Mouse (Mus musculus) heart, embryonic 14.5 days (tissue): ENCODE data around the gene Cd2ap. TPM values are rescaled to one million over a fixed set of nuclear protein-coding genes. Genes with fewer than 3 reads are reported as not detected.
A peak's percentile ranks its signal among the peaks of the same experiment; 100 is the strongest.

Experiments
- ATAC-seq: fragments of 200-750 bp; cut with Nextera tagmentation; 2 replicates; pipeline ENCODE4 v1.8.0; 2017; ENCODE audit warnings: low read depth, moderate TSS enrichment; ENCODE audit not compliant: insufficient number of reproducible peaks, insufficient read depth, low FRiP score
- H3K27ac ChIP-seq, 2 experiments: fragments of 200-500 bp in 1 of 2; fragments of 300-500 bp in 1 of 2; sonication (generic) in 1 of 2; replicated peaks in 1 of 2; 2 replicates each; pipeline ENCODE4 v1.5.1; 2012 to 2014; ENCODE audit warnings: low read depth in 2 of 2, low read length in 2 of 2, control low read depth in 1 of 2, mild to moderate bottlenecking in 1 of 2, mixed read lengths in 1 of 2; ENCODE audit not compliant: control insufficient read depth in 1 of 2, insufficient read depth in 1 of 2
- H3K27me3 ChIP-seq: fragments of 300-500 bp; sonication (generic); 2 replicates; pipeline ENCODE4 v1.6.1; 2014; ENCODE audit warnings: mild to moderate bottlenecking, low read length, control low read depth; ENCODE audit not compliant: control insufficient read depth, insufficient read depth
- H3K36me3 ChIP-seq: fragments of 300-500 bp; sonication (generic); 2 replicates; pipeline ENCODE4 v1.6.1; 2014; ENCODE audit warnings: mild to moderate bottlenecking, control low read depth, low read length, mixed read lengths; ENCODE audit not compliant: control insufficient read depth, insufficient read depth
- H3K4me1 ChIP-seq, 2 experiments: fragments of 200-500 bp in 1 of 2; fragments of 300-500 bp in 1 of 2; sonication (generic) in 1 of 2; 2 replicates each; pipeline ENCODE4 v1.6.1; 2012 to 2014; ENCODE audit warnings: low read length in 2 of 2, control low read depth in 1 of 2, mixed read lengths in 1 of 2; ENCODE audit not compliant: control insufficient read depth in 2 of 2, insufficient read depth in 2 of 2
- H3K4me2 ChIP-seq: fragments of 300-500 bp; sonication (generic); 2 replicates; pipeline ENCODE4 v1.6.1; 2014; ENCODE audit warnings: mild to moderate bottlenecking, low read length
- H3K4me3 ChIP-seq, 2 experiments: fragments of 200-500 bp in 1 of 2; fragments of 300-500 bp in 1 of 2; sonication (generic) in 1 of 2; 2 replicates each; pipeline ENCODE4 v1.5.1; 2012 to 2014; ENCODE audit warnings: low read length in 2 of 2, mild to moderate bottlenecking in 2 of 2, control low read depth in 1 of 2, low read depth in 1 of 2, moderate library complexity in 1 of 2; ENCODE audit not compliant: control insufficient read depth in 1 of 2, insufficient read depth in 1 of 2
- H3K9ac ChIP-seq: fragments of 300-500 bp; sonication (generic); 2 replicates; pipeline ENCODE4 v1.6.1; 2014; ENCODE audit warnings: mild to moderate bottlenecking, low read length
- H3K9me3 ChIP-seq: fragments of 300-500 bp; sonication (generic); 2 replicates; pipeline ENCODE4 v1.6.1; 2016; ENCODE audit warnings: low read length, control low read depth; ENCODE audit not compliant: control insufficient read depth
- WGBS: fragments of 180-500 bp; shearing (Covaris S2); extraction: QIAGEN DNeasy Blood & Tissue Kit; methylation state at CpG from one replicate; pipeline ENCODE4 v1.1.7; 2014; 5-methylcytosine and 5-hydroxymethylcytosine counted together
- polyA plus RNA-seq: library from polyadenylated mRNA; unstranded; fragments of >200 nt; fragmentation: Nextera tagmentation; extraction: Ambion mirVana; gene quantifications from 2 replicates; pipeline ENCODE4 v1.2.1, GENCODE M21; 2014

Gene Cd2ap
- 24.2 and 26.1 TPM in 2 replicates for polyA plus RNA-seq

DNA sequence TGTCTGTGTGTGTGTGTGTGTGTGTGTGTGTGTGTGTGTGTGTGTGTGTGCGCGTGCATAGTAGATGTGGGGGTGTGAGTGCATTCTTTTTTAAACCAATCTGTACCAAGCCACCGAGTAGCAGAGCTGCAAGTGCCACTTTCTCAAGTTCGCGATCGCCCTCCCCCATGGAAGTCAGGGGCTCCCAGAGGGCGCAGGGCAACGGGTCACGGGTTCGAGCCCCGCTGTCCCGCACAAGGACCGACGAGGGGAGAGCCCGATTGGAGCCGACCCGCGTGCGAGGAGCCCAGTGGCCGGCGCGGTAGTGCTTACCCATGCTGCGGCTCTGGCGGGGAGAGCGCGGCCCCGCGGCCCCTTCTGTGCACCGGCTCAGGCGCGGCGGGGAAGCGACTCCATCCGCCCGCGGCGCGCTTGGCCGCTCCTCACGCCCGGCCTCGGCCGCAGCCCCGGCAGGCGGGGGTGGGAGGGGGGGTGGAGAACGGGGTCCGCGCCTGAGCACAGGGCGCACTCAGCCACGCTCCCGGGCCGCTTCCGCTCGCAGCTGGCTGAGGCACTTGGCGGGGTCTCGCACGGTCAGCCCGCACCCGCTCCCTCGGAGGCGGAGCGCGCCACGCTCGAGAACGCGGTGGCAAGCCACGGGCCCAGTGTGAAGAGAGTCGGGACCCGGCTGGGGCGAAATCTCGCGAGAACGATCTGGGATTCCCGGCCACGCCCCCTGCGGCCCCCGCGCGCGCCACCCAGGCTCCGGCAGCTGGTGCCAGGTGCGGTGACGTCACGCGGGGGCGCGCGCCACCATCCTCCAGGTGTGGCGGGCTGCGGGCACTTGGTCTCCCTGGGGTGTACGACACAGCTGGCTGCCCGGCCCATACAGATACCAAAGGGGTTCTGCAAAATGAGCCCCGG, at the start of gene Cd2ap:
Cd2ap (minus strand) TSS at position 665 of the 903 bp plus-strand sequence.
- Histone ChIP-seq H3K4me3 (peak within 1 kb of the TSS; percentile 68 to 73), H3K27ac (peak within 1 kb of the TSS; percentile 72 to 91)

DNA sequence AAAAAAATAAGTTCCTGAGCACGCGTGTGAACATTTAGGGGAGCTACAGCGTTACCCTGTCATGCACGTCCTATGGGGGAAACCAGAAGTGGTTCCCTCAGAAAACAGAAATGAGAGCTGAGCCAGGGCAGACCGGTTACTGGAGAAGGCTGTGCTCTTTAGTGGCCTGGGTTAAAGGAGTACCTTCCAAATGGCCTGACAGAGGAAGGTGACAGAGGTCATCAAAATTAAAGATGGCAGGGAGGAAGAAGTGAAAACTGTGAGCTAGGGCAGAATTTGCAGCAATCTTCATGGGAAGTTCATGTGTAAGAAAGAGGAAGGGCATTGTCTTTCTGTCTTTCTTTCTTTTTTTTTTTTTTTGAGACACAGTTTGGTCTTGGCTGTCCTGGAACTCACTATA, 48.3 kb upstream of the Cd2ap start:
- WGBS, result 85% methylated on average over 5 of the region's 5 CpGs
- no peak overlapping the region for H3K4me3 ChIP-seq

More for the DNA sequence above, at the start of gene Cd2ap:
- Histone ChIP-seq H3K4me2 (peak within 1 kb of the TSS; percentile 82), H3K9ac (peak within 1 kb of the TSS; percentile 92), H3K9me3 (no peaks in the 10 kb centered on the region), H3K36me3 (no peaks in the 10 kb centered on the region), H3K4me1 (peaks cover 2 to 22% of the 10 kb centered on the region in 2 experiments; a peak in 3 of 4 replicates), H3K27me3 (no peaks in the 10 kb centered on the region)
- ATAC-seq, result peak; percentile 90
- WGBS, result under 1% methylated on average over 90 of the region's 94 CpGs

GRCm38 (mm10) chr17:42918810-42919209, 42.3 kb upstream of the Cd2ap start:
- no peak overlapping the region for H3K9ac ChIP-seq
- no peak overlapping the region for H3K27ac ChIP-seq
- no peaks in the 10 kb centered on the region for H3K36me3 ChIP-seq
- ATAC-seq, result no peak
- H3K4me1 ChIP-seq, result no peaks in the 10 kb centered on the region
- H3K4me2 ChIP-seq, result no peak overlapping the region
- WGBS, result 47% methylated on average over 9 of the region's 9 CpGs
- no peaks in the 10 kb centered on the region for H3K27me3 ChIP-seq
- H3K4me3 ChIP-seq, result no peak overlapping the region
- H3K9me3 ChIP-seq, result no peaks in the 10 kb centered on the region

More for the DNA sequence above, 48.3 kb upstream of the Cd2ap start:
- Histone ChIP-seq H3K36me3 (no peaks in the 10 kb centered on the region), H3K9me3 (no peaks in the 10 kb centered on the region), H3K27ac (no peak overlapping the region), H3K4me1 (peaks cover 7 to 14% of the 10 kb centered on the region in 2 experiments), H3K27me3 (no peaks in the 10 kb centered on the region), H3K4me2 (no peak overlapping the region), H3K9ac (no peak overlapping the region)
- ATAC-seq, result no peak

GRCm38 (mm10) chr17:42914726-42915125, 38.3 kb upstream of the Cd2ap start:
- Histone ChIP-seq H3K4me1 (no peaks in the 10 kb centered on the region), H3K9ac (no peak overlapping the region), H3K4me3 (no peak overlapping the region), H3K4me2 (no peak overlapping the region), H3K27ac (no peak overlapping the region), H3K9me3 (no peaks in the 10 kb centered on the region), H3K27me3 (no peaks in the 10 kb centered on the region), H3K36me3 (no peaks in the 10 kb centered on the region)
- WGBS, result 81% methylated on average over 7 of the region's 7 CpGs
- ATAC-seq, result no peak

- H3K9ac ChIP-seq, result no peak overlapping the region
- H3K4me3 ChIP-seq, result no peak overlapping the region
- no peak for ATAC-seq
- H3K4me1 ChIP-seq, result no peaks in the 10 kb centered on the region
- no peaks in the 10 kb centered on the region for H3K27me3 ChIP-seq
- no peak overlapping the region for H3K4me2 ChIP-seq
- no peaks in the 10 kb centered on the region for H3K36me3 ChIP-seq
- 60% methylated on average over 6 of the region's 6 CpGs for WGBS
- H3K27ac ChIP-seq, result no peak overlapping the region
- no peaks in the 10 kb centered on the region for H3K9me3 ChIP-seq
These were observed 35.7 kb upstream of the Cd2ap start for GRCm38 (mm10) chr17:42912193-42912592.

DNA sequence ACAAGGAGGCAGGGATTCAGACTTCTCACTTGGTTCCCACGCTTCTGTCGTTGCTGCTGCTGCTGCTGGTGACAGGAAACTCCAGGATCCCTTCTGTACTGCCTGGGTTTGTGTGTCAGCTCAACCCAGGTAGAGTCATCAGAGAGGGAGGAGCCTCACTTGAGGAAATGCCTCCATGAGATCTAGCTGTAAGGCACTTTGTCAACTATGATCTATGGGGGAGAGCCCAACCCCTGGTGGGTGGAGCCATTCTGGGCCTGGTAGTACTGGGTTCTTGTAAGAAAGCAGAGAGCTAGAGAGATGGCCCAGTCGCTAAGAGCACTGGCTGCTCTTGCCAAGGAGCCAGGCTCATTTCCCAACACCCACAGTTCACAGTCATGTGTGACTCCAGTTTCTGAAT, 34.0 kb upstream of the Cd2ap start:
- no peak overlapping the region for H3K9ac ChIP-seq
- H3K36me3 ChIP-seq, result no peaks in the 10 kb centered on the region
- H3K4me3 ChIP-seq, result no peak overlapping the region
- no peak overlapping the region for H3K4me2 ChIP-seq
- no peaks in the 10 kb centered on the region for H3K9me3 ChIP-seq
- no peak for ATAC-seq
- H3K27me3 ChIP-seq, result no peaks in the 10 kb centered on the region
- H3K27ac ChIP-seq, result no peak overlapping the region
- 61% methylated on average over 3 of the region's 3 CpGs for WGBS
- no peaks in the 10 kb centered on the region for H3K4me1 ChIP-seq

DNA sequence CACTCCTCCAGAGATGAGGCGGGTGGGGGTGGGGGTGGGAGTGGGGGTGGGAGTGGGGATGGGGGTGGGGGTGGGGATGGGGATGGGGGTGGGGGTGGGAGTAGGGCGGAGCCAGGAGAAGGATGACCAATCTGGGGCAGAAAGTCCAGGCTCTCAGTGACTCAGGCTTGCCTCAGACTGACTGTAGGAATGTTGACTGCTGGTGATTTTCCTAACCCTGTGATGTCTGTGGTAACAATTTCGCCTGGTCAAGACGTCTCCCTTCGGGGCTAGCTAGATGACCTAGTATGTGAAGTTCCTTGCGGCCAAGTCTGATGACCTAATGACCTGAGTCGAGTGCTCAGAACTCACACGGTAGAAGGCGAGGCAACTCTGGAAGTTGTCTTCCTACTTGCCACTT, 32.9 kb upstream of the Cd2ap start:
- Histone ChIP-seq H3K4me2 (no peak overlapping the region), H3K4me1 (no peaks in the 10 kb centered on the region), H3K36me3 (no peaks in the 10 kb centered on the region), H3K4me3 (no peak overlapping the region), H3K9me3 (no peaks in the 10 kb centered on the region), H3K9ac (no peak overlapping the region), H3K27ac (no peak overlapping the region), H3K27me3 (no peaks in the 10 kb centered on the region)
- 64% methylated on average over 9 of the region's 9 CpGs for WGBS
- ATAC-seq, result no peak
